Mouse (Mus musculus) urinary bladder, postnatal 36 days (tissue): ENCODE data around the gene Ubr3.
"Not testable (repeated sequence)": the region's sequence is repeated elsewhere in the genome, so short reads cannot be mapped to it uniquely, and the experiment has no call there.

Experiments
- DNase-seq, 2 experiments: peaks; one replicate each; pipeline ENCODE4 v3.0.0; 2022; ENCODE audit warnings: low spot score in 2 of 2, mixed read lengths in 1 of 2

Gene Ubr3

GRCm38 (mm10) chr2:69907394-69907793 lies 10.3 kb downstream of the Ubr3 start:
- not testable (repeated sequence) for DNase-seq

DNA sequence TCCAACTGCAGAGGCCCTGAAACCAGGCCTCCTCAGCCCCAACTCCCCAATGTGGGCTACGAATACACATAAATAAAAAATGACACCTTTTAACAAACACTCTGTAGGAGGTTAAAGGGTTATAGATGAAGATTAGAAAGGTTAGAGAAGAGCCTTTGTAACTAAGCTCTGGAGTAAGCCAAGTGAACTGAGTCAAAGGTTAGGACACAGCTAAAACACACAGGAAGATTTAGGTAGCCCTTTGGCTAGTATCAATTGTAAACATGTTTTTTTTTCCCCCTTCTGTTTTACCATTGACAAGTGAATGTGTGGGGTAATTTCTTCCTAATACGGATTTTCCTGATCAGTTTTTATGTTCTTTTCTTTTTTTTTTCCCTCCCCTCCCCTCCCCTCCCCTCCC lies 15.8 kb downstream of the Ubr3 start:
- DNase-seq, result no peak

GRCm38 (mm10) chr2:69917301-69917700 lies 20.3 kb downstream of the Ubr3 start:
- no peak for DNase-seq

DNA sequence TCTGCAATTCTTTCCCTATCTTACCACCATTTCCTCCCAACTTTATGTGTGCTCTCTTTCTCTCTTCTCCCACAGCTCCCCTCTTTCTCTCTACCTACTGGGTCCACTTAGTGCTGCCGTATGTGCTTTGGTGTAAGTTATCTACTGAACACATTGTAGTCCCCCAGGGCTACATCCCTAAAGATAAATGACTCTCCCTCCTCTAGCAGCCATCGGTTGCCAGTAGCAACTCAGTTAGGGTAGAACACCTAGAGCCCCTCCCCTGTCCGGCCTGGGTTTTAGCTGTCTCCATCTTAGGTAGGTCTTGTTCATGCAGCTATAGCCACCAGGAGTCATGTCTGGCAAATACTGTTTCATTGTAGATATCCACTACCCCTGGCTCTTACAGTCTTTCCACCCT lies 27.9 kb downstream of the Ubr3 start:
- no peak for DNase-seq

GRCm38 (mm10) chr2:69936331-69936730 lies 39.3 kb downstream of the Ubr3 start:
- DNase-seq, result no peak

DNA sequence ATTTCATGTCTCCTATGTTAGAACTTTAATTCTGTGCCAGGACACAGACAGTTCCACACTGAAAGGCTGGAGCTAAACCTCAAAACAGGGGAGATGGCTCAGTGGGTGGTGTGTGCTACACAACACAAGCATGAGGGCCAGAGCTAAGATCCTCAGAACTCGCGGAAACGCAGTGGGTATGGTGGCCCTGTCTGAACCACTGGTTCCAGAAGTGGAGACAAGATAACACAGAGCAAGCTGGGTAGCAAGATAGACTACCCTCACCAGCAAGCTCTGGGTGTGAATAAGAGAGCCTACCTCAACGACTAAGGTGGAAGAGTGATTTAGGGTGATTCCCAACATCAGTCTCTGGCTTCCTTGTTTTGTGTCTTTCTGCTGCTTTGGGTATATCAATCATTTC lies 42.2 kb downstream of the Ubr3 start:
- no peak for DNase-seq

DNA sequence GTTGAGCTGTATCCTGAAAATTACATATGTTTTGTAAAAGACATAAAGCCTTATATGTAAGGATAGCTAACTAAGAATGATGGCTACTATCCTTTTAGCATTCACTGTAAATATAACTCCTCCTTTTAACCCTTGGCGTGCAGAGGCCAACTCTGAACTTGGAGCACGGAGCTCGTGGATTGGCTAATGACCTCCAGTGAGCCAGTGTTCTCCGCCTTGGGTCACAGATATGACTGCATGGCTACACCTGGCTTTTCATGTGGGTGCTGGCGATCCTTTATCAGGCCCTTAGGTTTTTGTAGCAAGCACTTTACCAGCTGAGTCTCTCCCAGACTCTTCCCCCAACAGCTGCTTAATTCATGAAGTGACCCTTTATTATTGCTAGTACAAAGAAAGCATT lies 42.6 kb downstream of the Ubr3 start:
- DNase-seq, result no peak

DNA sequence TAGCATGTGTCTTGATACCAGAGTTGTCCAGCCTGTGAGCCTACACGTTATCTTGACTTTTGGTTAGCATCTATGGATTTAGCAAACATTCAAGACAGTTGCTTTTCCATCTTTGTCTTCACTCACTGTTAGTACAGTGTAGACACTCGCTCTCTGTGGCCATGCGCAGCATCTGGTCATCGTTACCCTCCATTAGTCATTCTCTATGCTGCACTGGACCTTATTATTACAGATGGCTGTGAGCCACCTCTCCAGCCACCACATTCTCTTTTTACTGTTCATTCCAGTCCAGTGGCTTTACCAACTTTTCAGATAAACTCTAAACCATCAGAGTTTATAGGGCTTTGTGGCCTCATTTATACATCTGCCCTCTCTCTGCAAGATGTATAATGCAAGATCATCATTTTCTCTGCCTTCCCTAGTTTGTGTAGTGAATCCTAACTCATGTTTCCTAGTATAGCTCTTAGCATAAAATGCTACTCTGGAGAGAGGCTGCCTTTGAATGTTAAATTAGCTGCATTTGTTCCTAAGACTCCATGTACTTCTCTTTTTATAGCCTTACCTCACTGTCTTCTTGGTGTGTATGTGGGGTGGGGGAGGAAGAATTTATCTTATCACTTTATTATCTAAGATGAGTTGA lies 44.5 kb downstream of the Ubr3 start:
- no peak for DNase-seq

DNA sequence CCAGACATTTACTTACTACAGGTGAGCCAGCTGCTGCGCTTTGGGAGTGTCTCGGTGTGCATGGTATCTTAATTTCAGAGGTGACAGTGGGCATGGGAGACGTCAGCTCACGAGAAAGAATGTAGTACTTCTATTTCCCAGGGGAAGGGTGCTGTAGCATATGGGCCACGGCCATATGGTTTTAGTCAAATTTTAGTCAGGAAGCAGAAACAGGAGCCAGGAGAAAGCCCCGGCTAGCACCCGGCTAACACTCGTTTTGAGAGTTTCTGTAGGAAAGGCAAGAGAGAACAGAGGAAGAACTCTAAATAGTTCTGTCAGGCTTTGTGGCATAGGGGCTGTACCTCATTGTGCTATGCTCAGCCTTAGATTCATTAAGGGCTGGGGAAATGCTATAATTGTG lies 55.8 kb downstream of the Ubr3 start:
- DNase-seq, result no peak

DNA sequence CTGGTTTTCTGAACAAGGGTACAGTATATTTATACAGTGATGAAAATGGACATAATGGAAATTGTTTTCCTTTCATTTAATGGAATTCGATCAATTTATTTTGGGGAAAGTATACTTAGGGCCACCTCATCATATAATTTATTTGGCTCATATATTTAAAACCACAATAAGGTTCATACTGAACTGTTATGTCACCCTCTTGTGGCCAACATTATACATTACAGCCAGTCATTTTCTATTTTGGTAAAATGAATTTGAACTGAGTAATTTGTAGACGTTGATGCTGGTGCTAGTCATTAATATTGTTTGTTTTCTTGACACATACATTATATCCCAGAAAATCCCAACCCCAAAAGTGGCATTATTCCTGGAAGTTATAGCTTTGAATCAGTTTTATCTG lies 58.6 kb downstream of the Ubr3 start:
- DNase-seq, result no peak

- DNase-seq, result no peak
Measured at GRCm38 (mm10) chr2:69957622-69958021, 60.6 kb downstream of the Ubr3 start.

DNA sequence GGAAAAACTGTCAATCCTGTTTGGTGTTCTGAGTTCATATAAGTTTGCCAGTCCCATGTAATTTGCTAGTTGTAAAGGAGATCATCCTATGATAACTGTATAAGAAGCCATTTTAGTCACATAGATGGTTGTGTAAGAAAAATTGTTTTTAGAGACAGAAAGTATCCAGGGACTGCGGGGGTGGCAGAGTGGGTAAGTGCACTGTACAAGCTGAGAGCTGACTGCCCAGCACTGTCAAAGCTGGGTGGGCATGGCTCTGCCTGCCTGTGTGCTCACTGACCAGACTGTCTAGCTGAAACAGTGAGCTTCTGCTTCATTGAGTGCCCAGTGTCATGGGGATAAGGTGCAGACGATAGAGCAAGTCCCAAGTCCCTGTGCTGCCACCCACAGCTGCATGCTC lies 77.8 kb downstream of the Ubr3 start:
- DNase-seq, result no peak

DNA sequence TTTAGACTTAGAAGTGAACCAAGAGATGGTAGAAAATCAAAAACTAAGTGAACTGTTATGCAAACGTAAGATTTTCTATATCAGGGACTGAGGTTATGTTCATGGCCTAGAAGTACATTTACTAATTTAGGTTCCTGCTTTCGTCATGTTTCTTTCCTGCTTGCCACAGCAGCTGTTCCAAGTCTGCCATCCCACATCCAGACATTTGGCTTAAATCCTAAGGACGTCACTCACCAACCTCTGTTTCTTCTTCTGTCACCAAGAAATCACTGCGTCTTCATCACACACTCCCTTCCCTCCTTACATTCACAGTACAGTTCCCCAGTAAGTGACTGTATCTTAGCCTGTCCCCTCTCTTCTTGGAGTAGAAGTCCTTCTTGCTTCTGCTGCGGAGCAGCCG lies 92.2 kb downstream of the Ubr3 start:
- DNase-seq, result no peak

GRCm38 (mm10) chr2:69990647-69991046 lies 93.6 kb downstream of the Ubr3 start:
- no peak for DNase-seq

DNA sequence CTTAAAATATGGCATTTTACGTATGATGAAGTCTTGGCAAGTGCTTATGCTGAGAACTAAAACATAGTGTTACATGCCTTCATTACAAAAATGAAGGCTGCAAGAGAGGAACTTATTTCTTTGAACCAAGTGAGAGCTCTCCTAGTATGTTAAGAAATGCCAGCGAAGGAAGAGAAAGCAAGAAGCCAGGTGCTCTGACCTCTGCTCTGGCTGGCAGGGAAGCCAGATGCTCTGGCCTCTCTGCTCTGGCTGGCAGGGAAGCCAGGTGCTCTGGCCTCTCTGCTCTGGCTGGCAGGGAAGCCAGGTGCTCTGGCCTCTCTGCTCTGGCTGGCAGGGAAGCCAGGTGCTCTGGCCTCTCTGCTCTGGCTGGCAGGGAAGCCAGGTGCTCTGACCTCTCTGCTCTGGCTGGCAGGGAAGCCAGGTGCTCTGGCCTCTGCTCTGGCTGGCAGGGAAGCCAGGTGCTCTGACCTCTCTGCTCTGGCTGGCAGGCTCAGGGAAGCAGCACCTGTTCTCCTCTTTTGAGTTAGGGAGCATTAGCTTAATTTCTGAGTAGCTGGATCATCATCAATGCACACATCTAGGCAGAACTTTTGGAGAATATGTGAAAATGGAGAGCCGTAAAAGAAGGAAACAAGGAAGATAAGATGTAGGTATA lies 97.2 kb downstream of the Ubr3 start:
- DNase-seq, result not testable (repeated sequence)

GRCm38 (mm10) chr2:69994779-69995178 lies 97.7 kb downstream of the Ubr3 start:
- DNase-seq, result no peak

GRCm38 (mm10) chr2:69999097-69999770 lies 102.2 kb downstream of the Ubr3 start:
- DNase-seq, result no peak

DNA sequence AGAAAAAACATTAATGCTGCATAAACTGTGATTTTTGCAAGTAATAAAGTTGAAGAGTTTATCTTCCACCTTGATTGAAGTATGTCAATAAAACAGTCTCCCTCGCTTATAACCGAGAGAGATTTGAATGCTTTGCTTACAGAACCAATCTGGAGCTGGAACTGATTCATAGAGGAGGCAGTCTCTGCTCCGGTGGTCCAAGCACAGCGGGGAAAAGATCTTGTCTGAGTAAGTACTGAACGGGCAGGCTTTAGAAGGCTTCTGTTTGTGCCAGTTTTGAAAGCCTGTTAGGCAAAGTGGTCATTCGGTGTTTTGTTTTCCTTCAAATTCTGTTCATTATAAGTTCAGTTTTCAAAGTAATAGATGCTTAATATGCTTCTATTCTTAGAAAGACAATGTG lies 103.3 kb downstream of the Ubr3 start:
- no peak for DNase-seq

DNA sequence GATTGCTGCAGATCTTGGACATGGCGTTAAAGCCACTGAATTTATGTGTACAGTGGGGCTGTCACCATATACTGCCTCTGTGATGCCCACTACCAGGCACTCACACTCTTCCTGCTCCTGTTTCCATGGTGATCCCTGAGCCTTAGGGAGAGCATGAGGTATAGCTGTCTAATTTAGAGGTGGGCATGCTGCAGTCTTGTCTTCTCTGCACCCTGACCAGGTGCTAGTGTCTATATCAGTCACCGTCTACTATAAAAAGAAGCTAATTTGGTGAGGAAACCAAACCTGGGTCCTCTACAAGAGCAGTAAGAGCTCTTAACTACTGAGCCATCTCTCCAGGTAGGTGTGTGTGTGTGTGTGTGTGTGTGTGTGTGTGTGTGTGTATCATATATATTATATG lies 109.4 kb downstream of the Ubr3 start:
- no peak for DNase-seq

DNA sequence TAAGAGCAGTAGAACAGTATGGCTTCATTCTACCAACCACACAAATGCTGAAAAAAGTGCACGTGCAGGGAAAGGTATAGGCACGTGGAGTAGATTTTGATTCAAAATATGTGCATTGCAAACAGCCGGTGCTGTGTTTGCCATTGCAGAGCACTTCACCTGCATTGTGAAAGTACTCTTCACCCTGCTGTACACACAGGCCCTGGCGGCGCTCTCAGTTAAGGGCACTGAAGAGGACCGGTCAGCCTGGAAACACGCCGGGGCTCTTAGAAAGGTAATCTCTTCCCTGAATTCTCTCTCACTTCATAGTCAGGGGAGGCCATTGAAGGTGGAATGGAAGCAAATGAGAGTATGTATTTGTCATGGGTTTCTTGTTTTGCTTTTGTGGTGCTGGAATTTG lies 115.9 kb downstream of the Ubr3 start:
- DNase-seq, result no peak

DNA sequence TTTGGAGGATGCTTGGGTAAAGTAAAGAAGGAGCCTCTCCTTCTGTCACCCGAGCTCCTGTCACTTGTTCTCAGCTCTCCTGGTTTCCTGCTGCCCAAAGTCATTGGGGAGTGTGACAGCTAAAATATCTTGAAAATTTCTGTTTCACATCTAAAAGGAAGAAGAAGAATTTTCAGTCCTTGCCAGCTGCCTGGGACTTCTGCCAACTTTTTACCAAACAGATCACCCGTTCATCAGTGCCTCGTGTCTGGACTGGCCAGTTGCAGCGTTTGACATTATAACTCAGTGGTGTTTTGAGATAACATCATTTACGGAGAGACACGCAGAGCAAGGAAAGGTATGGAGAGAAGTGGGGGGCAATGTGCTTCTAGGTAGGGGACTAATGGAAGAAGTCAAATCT lies 121.2 kb downstream of the Ubr3 start:
- peak in 1 of 2 experiments; percentile 56 for DNase-seq

DNA sequence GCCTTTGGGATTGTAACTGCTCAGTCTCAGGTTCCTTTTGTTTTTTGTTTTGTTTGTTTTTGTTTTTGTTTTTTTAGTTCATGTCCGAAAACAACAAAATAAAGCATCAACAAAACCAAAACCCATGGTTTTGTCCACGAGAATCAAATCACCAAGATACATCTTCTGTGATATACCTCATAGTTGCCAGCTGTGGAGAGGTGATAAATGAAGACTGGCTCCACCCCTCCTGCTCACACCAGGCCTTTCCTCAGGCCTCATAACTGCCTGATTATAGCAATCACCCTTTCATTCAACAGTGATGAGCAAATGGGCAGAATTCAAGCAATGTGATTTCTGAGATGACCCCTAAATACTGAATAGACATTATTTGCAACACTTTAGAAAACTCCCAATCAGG lies 127.4 kb downstream of the Ubr3 start:
- DNase-seq, result no peak

DNA sequence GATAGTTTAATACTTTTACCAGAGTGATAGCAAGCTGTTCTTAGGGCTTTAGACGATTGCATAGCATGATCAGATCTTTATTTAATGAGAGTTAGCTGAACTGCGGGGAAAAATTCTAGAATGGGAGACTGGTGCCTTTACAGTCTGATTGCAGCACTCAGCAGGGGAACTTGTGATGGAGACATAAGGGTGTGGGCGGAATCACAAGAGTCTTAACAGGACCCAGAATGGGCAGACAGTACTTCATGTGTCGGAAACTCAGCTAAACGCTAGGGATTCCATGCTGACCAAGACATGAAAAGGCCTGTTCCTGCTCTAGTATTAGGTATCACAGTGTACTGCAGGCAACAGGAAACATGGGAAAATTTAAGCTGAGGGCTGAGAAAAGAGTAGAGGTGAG lies 128.7 kb downstream of the Ubr3 start:
- DNase-seq, result no peak
